Mouse (Mus musculus) hindbrain, embryonic 11.5 days (tissue): ENCODE measurements around the gene Lats1. TPM values are rescaled to one million over a fixed set of nuclear protein-coding genes. Genes with fewer than 3 reads are reported as not detected.

Experiments used
- ATAC-seq: fragments of 200-750 bp; cut with Nextera tagmentation; 2 replicates; pipeline ENCODE4 v1.8.0; 2017; ENCODE audit warnings: mild to moderate bottlenecking, moderate TSS enrichment, moderate library complexity; ENCODE audit not compliant: low FRiP score
- DNase-seq: peaks from one replicate; pipeline ENCODE4 v3.0.0-alpha.2; 2015; ENCODE audit warnings: low spot score
- H3K27ac ChIP-seq: fragments of 300-500 bp; sonication (generic); 2 replicates; pipeline ENCODE4 v1.5.1; 2014; ENCODE audit warnings: mild to moderate bottlenecking, low read depth, low read length
- H3K27me3 ChIP-seq: fragments of 300-500 bp; sonication (generic); 2 replicates; pipeline ENCODE4 v1.6.1; 2014; ENCODE audit warnings: mild to moderate bottlenecking, low read length, moderate library complexity, mixed read lengths; ENCODE audit not compliant: control insufficient read depth, insufficient read depth
- H3K36me3 ChIP-seq: fragments of 300-500 bp; sonication (generic); 2 replicates; pipeline ENCODE4 v1.6.1; 2014; ENCODE audit warnings: mild to moderate bottlenecking, low read length, moderate library complexity, mixed read lengths; ENCODE audit not compliant: control insufficient read depth, insufficient read depth
- H3K4me1 ChIP-seq: fragments of 300-500 bp; sonication (generic); replicated peaks from 2 replicates; pipeline ENCODE4 v1.6.1; 2014; ENCODE audit warnings: low read length, mixed read lengths; ENCODE audit not compliant: control insufficient read depth, insufficient read depth
- H3K4me2 ChIP-seq: fragments of 300-500 bp; sonication (generic); replicated peaks from 2 replicates; pipeline ENCODE4 v1.6.1; 2014; ENCODE audit warnings: mild to moderate bottlenecking, low read depth, low read length
- H3K4me3 ChIP-seq: fragments of 300-500 bp; sonication (generic); 2 replicates; pipeline ENCODE4 v1.5.1; 2014; ENCODE audit warnings: low read depth, low read length
- H3K9ac ChIP-seq: fragments of 300-500 bp; sonication (generic); 2 replicates; pipeline ENCODE4 v1.6.1; 2014; ENCODE audit warnings: low read depth, low read length
- H3K9me3 ChIP-seq: fragments of 300-500 bp; sonication (generic); 2 replicates; pipeline ENCODE4 v1.6.1; 2016; ENCODE audit warnings: low read length; ENCODE audit not compliant: control insufficient read depth
- WGBS: fragments of 180-500 bp; shearing (Covaris S2); extraction: QIAGEN DNeasy Blood & Tissue Kit; methylation state at CpG from one replicate; pipeline ENCODE4 v1.1.7; 2014; 5-methylcytosine and 5-hydroxymethylcytosine counted together
- polyA plus RNA-seq: library from polyadenylated mRNA; unstranded; fragments of >200 nt; fragmentation: Nextera tagmentation; extraction: Ambion mirVana; gene quantifications from 2 replicates; pipeline ENCODE4 v1.2.1, GENCODE M21; 2014

The Lats1 gene
- polyA plus RNA-seq, 1 experiment from 2014 or later, result 16.1 TPM

DNA sequence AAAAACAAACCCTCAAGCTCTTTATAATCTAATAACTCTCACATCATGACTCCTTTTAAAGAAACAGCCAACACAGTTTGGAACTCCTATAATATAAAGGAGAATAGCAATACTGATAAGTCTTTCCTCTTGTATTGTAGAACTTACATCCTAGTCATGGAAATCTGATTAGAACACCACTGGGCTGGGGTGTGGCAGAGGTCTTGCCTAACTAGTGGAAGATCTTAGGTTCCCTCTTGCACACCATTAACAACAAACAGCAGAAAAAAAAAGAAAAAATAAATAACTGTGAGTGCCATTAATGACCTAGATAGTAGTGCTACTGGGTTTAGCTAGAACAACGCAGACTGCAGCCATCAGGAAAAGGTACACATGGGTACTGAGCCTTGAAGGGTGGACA, 16.1 kb upstream of the Lats1 start:
- Histone ChIP-seq H3K4me1 (no peaks in the 10 kb centered on the region), H3K4me2 (no peak overlapping the region), H3K27ac (no peak overlapping the region), H3K36me3 (no peaks in the 10 kb centered on the region), H3K4me3 (no peak overlapping the region), H3K27me3 (no peaks in the 10 kb centered on the region), H3K9ac (no peak overlapping the region), H3K9me3 (no peaks in the 10 kb centered on the region)
- no peak for ATAC-seq
- DNase-seq, result no peak
- WGBS, result 83% methylated on average over 1 of the region's 1 CpGs

DNA sequence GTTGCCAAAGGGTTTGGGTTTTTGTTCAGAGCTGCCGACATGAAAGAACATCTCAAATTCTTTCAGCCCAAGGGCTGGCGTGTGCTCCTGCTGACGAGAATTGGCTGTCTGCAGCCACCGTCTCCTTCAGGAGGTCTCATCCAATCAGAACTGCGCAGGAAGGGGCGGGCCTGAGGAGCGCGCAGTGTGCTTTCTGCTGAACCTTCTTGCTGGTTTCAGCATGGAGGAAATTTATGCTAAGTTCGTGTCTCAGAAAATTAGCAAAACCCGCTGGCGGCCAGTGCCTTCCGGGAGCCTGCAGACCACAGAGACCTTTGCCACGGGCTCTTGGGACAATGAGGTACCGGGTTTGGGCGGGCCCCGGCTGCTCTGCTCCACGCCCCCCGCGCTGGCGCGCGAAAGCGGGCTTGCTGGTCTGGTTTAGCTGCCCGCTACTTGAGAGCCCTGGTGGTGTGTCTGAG, 13.6 kb upstream of the Lats1 start, which contains the start of gene Nup43:
Gene Nup43 (plus strand): TSS at position 162 of the 461 bp plus-strand sequence.
- peak within 1 kb of the TSS; percentile 4; the same call in 1 of the 2 replicates for H3K27ac ChIP-seq
- ATAC-seq (peak; percentile 86), DNase-seq (peak; percentile 93)
- 0 out of 2 replicates have a peak, but pooled peaks cover 2% of the 10 kb centered on the region for H3K36me3 ChIP-seq
- H3K9ac ChIP-seq, result peak within 1 kb of the TSS; percentile 45
- no peaks in the 10 kb centered on the region for H3K27me3 ChIP-seq
- no peaks in the 10 kb centered on the region for H3K4me1 ChIP-seq
- H3K4me2 ChIP-seq, result peak within 1 kb of the TSS; percentile 60
- under 1% methylated on average over 24 of the region's 24 CpGs for WGBS
- no peaks in the 10 kb centered on the region for H3K9me3 ChIP-seq
- H3K4me3 ChIP-seq, result peak within 1 kb of the TSS; percentile 57

- WGBS, result 76% methylated on average over 1 of the region's 1 CpGs
- 0 out of 2 replicates have a peak, but pooled peaks cover 2% of the 10 kb centered on the region for H3K36me3 ChIP-seq
- no peak overlapping the region for H3K27ac ChIP-seq
- no peaks in the 10 kb centered on the region for H3K27me3 ChIP-seq
- no peaks in the 10 kb centered on the region for H3K9me3 ChIP-seq
- H3K4me2 ChIP-seq, result no peak overlapping the region
- ATAC-seq (no peak), DNase-seq (peak; percentile 34)
- H3K4me3 ChIP-seq, result no peak overlapping the region
- no peaks in the 10 kb centered on the region for H3K4me1 ChIP-seq
- H3K9ac ChIP-seq, result no peak overlapping the region
Observed at GRCm38 (mm10) chr10:7673673-7674072, 7.3 kb upstream of the Lats1 start.

DNA sequence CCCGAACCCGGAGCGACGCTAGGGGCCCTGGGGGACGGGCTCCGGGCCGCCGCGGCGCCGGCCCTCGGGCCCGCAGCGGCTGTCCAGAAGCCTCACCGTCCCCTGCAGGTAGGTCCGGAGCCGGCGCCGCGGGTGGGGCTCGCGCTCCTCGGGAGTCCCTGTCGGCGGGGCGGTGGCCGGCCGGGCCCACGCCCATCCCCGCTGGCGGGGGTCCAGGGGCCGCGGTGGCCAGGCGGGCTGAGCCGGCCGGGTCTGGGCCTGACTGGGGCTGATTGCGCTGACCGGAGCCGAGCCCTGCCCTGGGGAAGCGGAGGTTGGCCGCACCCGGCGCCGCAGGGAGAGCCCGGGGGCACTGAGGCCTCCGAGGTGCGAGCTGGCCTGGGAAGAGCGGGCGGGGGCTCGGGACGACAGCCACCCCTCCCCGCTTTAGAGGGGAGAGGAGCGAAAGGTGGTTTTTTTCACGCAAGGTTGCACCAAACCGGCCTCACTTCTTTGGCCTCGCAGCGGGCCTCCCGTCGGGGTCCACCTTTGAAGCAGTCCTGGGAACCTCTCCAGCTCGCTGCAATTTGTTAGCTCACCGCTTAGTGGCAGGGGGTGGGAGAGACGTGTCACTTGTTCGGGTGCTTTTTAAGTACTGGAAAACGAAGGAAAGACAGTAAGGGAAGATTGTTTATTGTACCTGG, 470 bp downstream of the Lats1 start:
- ATAC-seq, result peak; percentile 88
- Histone ChIP-seq H3K27ac (peak overlapping the region; percentile 94), H3K27me3 (no peaks in the 10 kb centered on the region), H3K4me1 (peaks cover 8% of the 10 kb centered on the region; the same call in 1 of the 2 replicates), H3K9me3 (no peaks in the 10 kb centered on the region), H3K9ac (peak overlapping the region; percentile 99), H3K4me2 (peak overlapping the region; percentile 76), H3K4me3 (peak overlapping the region; percentile 100), H3K36me3 (no peaks in the 10 kb centered on the region)
- DNase-seq, result peak; percentile 69
- 1% methylated on average over 55 of the region's 64 CpGs for WGBS

GRCm38 (mm10) chr10:7682249-7682648, 1.2 kb downstream of the Lats1 start:
- no peak for DNase-seq
- H3K36me3 ChIP-seq, result no peaks in the 10 kb centered on the region
- H3K9ac ChIP-seq, result peak overlapping the region; percentile 99; the same call in 1 of the 2 replicates
- no peak for ATAC-seq
- H3K4me1 ChIP-seq, result peaks cover 8% of the 10 kb centered on the region; the same call in 1 of the 2 replicates
- peak overlapping the region; percentile 76 for H3K4me2 ChIP-seq
- no peaks in the 10 kb centered on the region for H3K27me3 ChIP-seq
- 74% methylated on average over 3 of the region's 3 CpGs for WGBS
- H3K9me3 ChIP-seq, result no peaks in the 10 kb centered on the region
- no peak overlapping the region for H3K27ac ChIP-seq
- H3K4me3 ChIP-seq, result peak overlapping the region; percentile 100

- no peak for DNase-seq
- no peak for ATAC-seq
- Histone ChIP-seq H3K4me3 (no peak overlapping the region), H3K36me3 (no peaks in the 10 kb centered on the region), H3K27me3 (no peaks in the 10 kb centered on the region), H3K9me3 (no peaks in the 10 kb centered on the region), H3K4me2 (no peak overlapping the region), H3K9ac (no peak overlapping the region), H3K27ac (no peak overlapping the region), H3K4me1 (no peaks in the 10 kb centered on the region)
- WGBS, result 97% methylated on average over 6 of the region's 6 CpGs
Observed at GRCm38 (mm10) chr10:7686902-7687301, 5.9 kb downstream of the Lats1 start.

DNA sequence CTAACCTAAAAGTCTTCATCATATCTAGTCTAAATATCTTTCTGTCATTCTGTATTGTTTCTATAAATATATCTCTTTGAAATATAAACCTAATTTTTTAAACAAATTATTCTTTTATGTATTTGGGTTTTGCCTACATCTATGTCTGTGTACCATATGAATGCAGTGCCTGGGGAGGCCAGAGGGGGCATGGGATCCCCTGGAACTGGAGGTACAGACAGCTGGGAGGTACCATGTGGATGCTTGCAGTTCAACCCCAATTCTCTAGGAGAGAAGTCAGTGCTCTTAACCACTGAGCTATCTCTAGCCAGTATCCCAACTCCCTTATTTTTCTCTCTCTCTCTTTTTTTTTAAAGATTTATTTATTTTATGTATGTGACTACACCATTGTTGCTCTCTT, 14.3 kb downstream of the Lats1 start:
- DNase-seq, result no peak

GRCm38 (mm10) chr10:7700120-7700519, 19.1 kb downstream of the Lats1 start:
- DNase-seq (no peak), ATAC-seq (no peak)
- Histone ChIP-seq H3K4me3 (no peak overlapping the region), H3K9me3 (no peaks in the 10 kb centered on the region), H3K27me3 (no peaks in the 10 kb centered on the region), H3K36me3 (peaks cover 15% of the 10 kb centered on the region), H3K4me2 (no peak overlapping the region), H3K27ac (no peak overlapping the region), H3K4me1 (no peaks in the 10 kb centered on the region), H3K9ac (no peak overlapping the region)
- 88% methylated on average over 3 of the region's 3 CpGs for WGBS

More for the DNA sequence above, 14.3 kb downstream of the Lats1 start:
- Histone ChIP-seq H3K9ac (no peak overlapping the region), H3K4me3 (no peak overlapping the region), H3K9me3 (no peaks in the 10 kb centered on the region), H3K27ac (no peak overlapping the region), H3K27me3 (no peaks in the 10 kb centered on the region), H3K4me1 (no peaks in the 10 kb centered on the region), H3K4me2 (no peak overlapping the region), H3K36me3 (peaks cover 19% of the 10 kb centered on the region)
- no peak for ATAC-seq

DNA sequence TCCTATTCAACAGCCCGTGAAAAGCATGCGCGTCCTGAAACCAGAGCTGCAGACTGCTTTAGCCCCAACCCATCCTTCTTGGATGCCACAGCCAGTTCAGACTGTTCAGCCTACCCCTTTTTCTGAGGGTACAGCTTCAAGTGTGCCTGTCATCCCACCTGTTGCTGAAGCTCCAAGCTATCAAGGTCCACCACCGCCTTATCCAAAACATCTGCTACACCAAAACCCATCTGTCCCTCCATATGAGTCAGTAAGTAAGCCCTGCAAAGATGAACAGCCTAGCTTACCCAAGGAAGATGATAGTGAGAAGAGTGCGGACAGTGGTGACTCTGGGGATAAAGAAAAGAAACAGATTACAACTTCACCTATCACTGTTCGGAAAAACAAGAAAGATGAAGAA, 21.6 kb downstream of the Lats1 start:
- no peak overlapping the region for H3K4me2 ChIP-seq
- DNase-seq, result no peak
- H3K27me3 ChIP-seq, result no peaks in the 10 kb centered on the region
- no peaks in the 10 kb centered on the region for H3K9me3 ChIP-seq
- H3K4me3 ChIP-seq, result no peak overlapping the region
- H3K27ac ChIP-seq, result no peak overlapping the region
- no peak overlapping the region for H3K9ac ChIP-seq
- no peak for ATAC-seq
- 97% methylated on average over 6 of the region's 6 CpGs for WGBS
- H3K4me1 ChIP-seq, result no peaks in the 10 kb centered on the region
- H3K36me3 ChIP-seq, result peaks cover 13% of the 10 kb centered on the region
